ENCODE assay signal across 8 mouse cellular contexts in genomic region chr3:87566066-87566465, GRCm38 (mm10). TPM values are rescaled to one million over a fixed set of nuclear protein-coding genes. Genes with fewer than 3 reads are reported as not detected.
DNase-seq lines count a peak whose midpoint lies in the region; ATAC-seq and TF ChIP-seq lines count a peak whose summit lies in the region.

No protein-coding gene starts in this region.

- DNase-seq in ES-E14 (ENCODE audit: low read depth, low spot score): peak; percentile 78
- peak; percentile 93 for DNase-seq in cerebellum, adult 11-12 months
- DNase-seq in forebrain, postnatal 0 days: peak; percentile 96
- peak; percentile 39 to 50 for DNase-seq in heart, postnatal 36 days
- DNase-seq in layer of hippocampus, adult 11-12 months (ENCODE audit: low spot score): peak; percentile 90
- peak; percentile 87 for DNase-seq in neural tube, embryonic 11.5 days (ENCODE audit: low spot score)
- peak; percentile 18 to 23 for DNase-seq in thymus, postnatal 36 days

- peak; percentile 100 for ATAC-seq in forebrain, postnatal 0 days
- peak; percentile 96 for ATAC-seq in liver, embryonic 16.5 days (ENCODE audit: low read depth)
- peak; percentile 99 for ATAC-seq in neural tube, embryonic 11.5 days (ENCODE audit: insufficient read depth, low FRiP score, low TSS enrichment)

- peak; percentile 27; the same call in 1 of the 2 replicates for TF ChIP-seq CTCF in forebrain, postnatal 0 days (IDR thresholded peaks at IDR 0.05; ENCODE audit: low read depth)

- in situ Hi-C loops in ES-E14 (cut with MboI; ENCODE audit: low sequenced_read_pairs in 2 of 2, unreplicated experiment in 2 of 2): loop anchor here in 1 of 2 experiments (10.0 kb wide), 1 partner anchor 531 kb away; no protein-coding TSS in a partner anchor

- H3K4me1 ChIP-seq in ES-E14 (ENCODE audit: control insufficient read depth in 2 of 2, insufficient read depth in 2 of 2, low read length in 2 of 2, poor library complexity in 1 of 2): peaks cover 0 to 6% of the 10 kb centered on the region in 2 experiments; a peak in 1 of 4 replicates
- peaks cover 10% of the 10 kb centered on the region; the same call in 1 of the 2 replicates for H3K4me1 ChIP-seq in forebrain, postnatal 0 days (ENCODE audit: insufficient read depth)
- H3K4me1 ChIP-seq in liver, embryonic 16.5 days (ENCODE audit: control insufficient read depth, low read depth, low read length): peaks cover 4% of the 10 kb centered on the region
- peaks cover 7% of the 10 kb centered on the region for H3K4me1 ChIP-seq in neural tube, embryonic 11.5 days (ENCODE audit: control insufficient read depth, insufficient read depth, low read length)

- H3K27me3 ChIP-seq in forebrain, postnatal 0 days (ENCODE audit: insufficient read depth, low read length): no peaks in the 10 kb centered on the region
- H3K27me3 ChIP-seq in liver, embryonic 16.5 days (ENCODE audit: control insufficient read depth, insufficient read depth, low read depth, low read length): no peaks in the 10 kb centered on the region
- no peaks in the 10 kb centered on the region for H3K27me3 ChIP-seq in neural tube, embryonic 11.5 days (ENCODE audit: control insufficient read depth, insufficient read depth, low read length)

- intact Hi-C loops in heart, postnatal 36 days (cut with DNase I): loop anchor here (10.0 kb wide), 1 partner anchor 531 kb away; no protein-coding TSS in a partner anchor

- H3K27ac ChIP-seq in ES-E14 (ENCODE audit: insufficient read depth, low read depth, low read length, poor library complexity, severe bottlenecking): 0 out of 2 replicates have a peak overlapping the region, but pooled peaks have one; percentile 29
- H3K27ac ChIP-seq in forebrain, postnatal 0 days (ENCODE audit: low read depth, low read length): peak overlapping the region; percentile 94
- H3K27ac ChIP-seq in liver, embryonic 16.5 days (ENCODE audit: low read length): no peak overlapping the region; the same call in 1 of the 2 replicates
- peak overlapping the region; percentile 93 for H3K27ac ChIP-seq in neural tube, embryonic 11.5 days (ENCODE audit: low read depth, low read length)

- peak overlapping the region; percentile 49 for H3K4me2 ChIP-seq in forebrain, postnatal 0 days (ENCODE audit: low read depth)
- peak overlapping the region; percentile 17; the same call in 1 of the 2 replicates for H3K4me2 ChIP-seq in liver, embryonic 16.5 days (ENCODE audit: low read depth, low read length)
- peak overlapping the region; percentile 34 for H3K4me2 ChIP-seq in neural tube, embryonic 11.5 days (ENCODE audit: low read depth)

- H3K4me3 ChIP-seq in ES-E14 (ENCODE audit: insufficient read depth in 1 of 2, low read depth in 1 of 2, low read length in 2 of 2, poor library complexity in 1 of 2, severe bottlenecking in 1 of 2): peak overlapping the region in 1 of 2 experiments; percentile 49; a peak in 2 of 4 replicates
- H3K4me3 ChIP-seq in forebrain, postnatal 0 days (ENCODE audit: low read depth, low read length): peak overlapping the region; percentile 32
- no peak overlapping the region for H3K4me3 ChIP-seq in liver, embryonic 16.5 days (ENCODE audit: low read depth, low read length)
- H3K4me3 ChIP-seq in neural tube, embryonic 11.5 days (ENCODE audit: low read depth, low read length): 0 out of 2 replicates have a peak overlapping the region, but pooled peaks have one; percentile 12

- H3K9ac ChIP-seq in ES-E14 (ENCODE audit: insufficient read depth, low read depth, low read length, poor library complexity, severe bottlenecking): peak overlapping the region; percentile 39; the same call in 1 of the 2 replicates
- peak overlapping the region; percentile 56 for H3K9ac ChIP-seq in forebrain, postnatal 0 days
- H3K9ac ChIP-seq in liver, embryonic 16.5 days (ENCODE audit: low read depth, low read length): no peak overlapping the region
- peak overlapping the region; percentile 47 for H3K9ac ChIP-seq in neural tube, embryonic 11.5 days (ENCODE audit: low read length)

- no peaks in the 10 kb centered on the region for H3K9me3 ChIP-seq in ES-E14 (ENCODE audit: control insufficient read depth, insufficient read depth, low read depth, low read length)
- no peaks in the 10 kb centered on the region for H3K9me3 ChIP-seq in forebrain, postnatal 0 days (ENCODE audit: low read length)
- H3K9me3 ChIP-seq in liver, embryonic 16.5 days (replicated peaks; ENCODE audit: control insufficient read depth, low read length): no peaks in the 10 kb centered on the region
- H3K9me3 ChIP-seq in neural tube, embryonic 11.5 days (ENCODE audit: control insufficient read depth, low read length): no peaks in the 10 kb centered on the region

- no peaks in the 10 kb centered on the region for H3K36me3 ChIP-seq in ES-E14 (ENCODE audit: control insufficient read depth, insufficient read depth, low read length, poor library complexity, severe bottlenecking)
- H3K36me3 ChIP-seq in forebrain, postnatal 0 days (ENCODE audit: insufficient read depth): no peaks in the 10 kb centered on the region
- no peaks in the 10 kb centered on the region for H3K36me3 ChIP-seq in liver, embryonic 16.5 days (ENCODE audit: control insufficient read depth, insufficient read depth)
- H3K36me3 ChIP-seq in neural tube, embryonic 11.5 days (ENCODE audit: control insufficient read depth, insufficient read depth, low read length): no peaks in the 10 kb centered on the region

- WGBS in forebrain, postnatal 0 days: 0% methylated on average over 4 of the region's 4 CpGs
- 10% methylated on average over 4 of the region's 4 CpGs for WGBS in liver, embryonic 16.5 days (ENCODE audit: insufficient replicate concordance)
- 2% methylated on average over 4 of the region's 4 CpGs for WGBS in neural tube, embryonic 11.5 days

TF ChIP-seq in ES-E14, 5 proteins besides CTCF, POLR2A, EP300 and RAD21:
- TF ChIP-seq HCFC1 (IDR thresholded peaks at IDR 0.05; ENCODE audit: borderline replicate concordance, insufficient read depth, low read length) (no peak), CHD2 (IDR thresholded peaks at IDR 0.05; ENCODE audit: low read depth, low read length) (peak; percentile 91), ZNF384 (IDR thresholded peaks at IDR 0.05; ENCODE audit: low read depth, low read length) (no peak)

RNA-seq across cellular contexts. Expression of gene Etv3, which starts 40.9 kb away (rescaled TPM):
- 8.0 and 8.8 TPM in 2 replicates for total RNA-seq in ES-E14 (2012; rRNA removed)
- 9.8 and 13.8 TPM in 2 replicates for total RNA-seq in forebrain, postnatal 0 days (2014; rRNA removed)
- 5.0 and 6.0 TPM in 2 replicates for polyA plus RNA-seq in forebrain, postnatal 0 days (2015; fragmentation: Nextera tagmentation; extraction: Ambion mirVana)
- 10 to 100 TPM; 19.2 to 20.0 TPM for total RNA-seq in heart, postnatal 36 days (2021)
- polyA plus RNA-seq in liver, embryonic 16.5 days (2015; fragmentation: Nextera tagmentation; extraction: Ambion mirVana): 3.6 and 3.7 TPM in 2 replicates
- polyA plus RNA-seq in neural tube, embryonic 11.5 days (2014; fragmentation: Nextera tagmentation; extraction: Ambion mirVana): 7.8 and 8.6 TPM in 2 replicates

RNA-seq across cellular contexts. Expression of gene Arhgef11, which starts 51.3 kb away (rescaled TPM):
- total RNA-seq in ES-E14 (2012; rRNA removed): 14.1 and 14.2 TPM in 2 replicates
- total RNA-seq in forebrain, postnatal 0 days (2014; rRNA removed): 48.2 and 52.6 TPM in 2 replicates
- polyA plus RNA-seq in forebrain, postnatal 0 days (2015; fragmentation: Nextera tagmentation; extraction: Ambion mirVana): 6.9 and 10.7 TPM in 2 replicates
- 10 to 100 TPM; 20.4 TPM for total RNA-seq in heart, postnatal 36 days (2021)
- 3.2 and 3.8 TPM in 2 replicates for polyA plus RNA-seq in liver, embryonic 16.5 days (2015; fragmentation: Nextera tagmentation; extraction: Ambion mirVana)
- polyA plus RNA-seq in neural tube, embryonic 11.5 days (2014; fragmentation: Nextera tagmentation; extraction: Ambion mirVana): 18.3 and 22.0 TPM in 2 replicates

Comparison
In these comparisons a context has a peak if more than half of its experiments do, and no peak if none do; other contexts are left out.
1. DNase-seq: peak in every context shown above with its lines; median percentile 96 in forebrain, postnatal 0 days; 93 in cerebellum, adult 11-12 months; 90 in layer of hippocampus, adult 11-12 months; 87 in neural tube, embryonic 11.5 days; 78 in ES-E14; 44 in heart, postnatal 36 days; 20 in thymus, postnatal 36 days.